Mouse (Mus musculus) forebrain, postnatal 0 days (tissue): ENCODE measurements around the gene Mrc1. TPM values are rescaled to one million over a fixed set of nuclear protein-coding genes. Genes with fewer than 3 reads are reported as not detected.
A peak's percentile ranks its signal among the peaks of the same experiment; 100 is the strongest.

Experiments
- ATAC-seq: fragments of 200-750 bp; cut with Nextera tagmentation; 2 replicates; pipeline ENCODE4 v1.8.0; 2017; ENCODE audit warnings: mild to moderate bottlenecking, moderate library complexity
- DNase-seq: peaks from one replicate; pipeline ENCODE4 v3.0.0-alpha.2; 2015
- H3K27ac ChIP-seq: fragments of 300-500 bp; sonication (generic); 2 replicates; pipeline ENCODE4 v1.5.1; 2014; ENCODE audit warnings: low read depth, mild to moderate bottlenecking, antibody characterized with exemption, low read length, moderate library complexity, mixed read lengths
- H3K27me3 ChIP-seq: fragments of 300-500 bp; sonication (generic); 2 replicates; pipeline ENCODE4 v1.6.1; 2014; ENCODE audit warnings: mild to moderate bottlenecking, low read length, mixed read lengths; ENCODE audit not compliant: insufficient read depth
- H3K36me3 ChIP-seq: fragments of 300-500 bp; sonication (generic); 2 replicates; pipeline ENCODE4 v1.6.1; 2014; ENCODE audit warnings: mild to moderate bottlenecking, moderate library complexity; ENCODE audit not compliant: insufficient read depth
- H3K4me1 ChIP-seq: fragments of 300-500 bp; sonication (generic); 2 replicates; pipeline ENCODE4 v1.6.1; 2014; ENCODE audit warnings: antibody characterized with exemption; ENCODE audit not compliant: insufficient read depth
- H3K4me2 ChIP-seq: fragments of 300-500 bp; sonication (generic); 2 replicates; pipeline ENCODE4 v1.6.1; 2014; ENCODE audit warnings: low read depth, mild to moderate bottlenecking, moderate library complexity
- H3K4me3 ChIP-seq: fragments of 300-500 bp; sonication (generic); 2 replicates; pipeline ENCODE4 v1.5.1; 2014; ENCODE audit warnings: low read depth, low read length, mixed read lengths
- H3K9ac ChIP-seq: fragments of 300-500 bp; sonication (generic); 2 replicates; pipeline ENCODE4 v1.6.1; 2014; ENCODE audit warnings: mild to moderate bottlenecking
- H3K9me3 ChIP-seq: fragments of 300-500 bp; sonication (generic); 2 replicates; pipeline ENCODE4 v1.6.1; 2016; ENCODE audit warnings: low read length
- CTCF ChIP-seq: sonication (generic); IDR thresholded peaks from 2 replicates; pipeline ENCODE4 v1.5.1; 2016; ENCODE audit warnings: antibody characterized with exemption, control low read depth, low read depth
- WGBS: fragments of 180-500 bp; shearing (Covaris S2); extraction: QIAGEN DNeasy Blood & Tissue Kit; methylation state at CpG from one replicate; pipeline ENCODE4 v1.1.7; 2014; 5-methylcytosine and 5-hydroxymethylcytosine counted together
- polyA plus RNA-seq: library from polyadenylated mRNA; unstranded; fragments of >200 nt; fragmentation: Nextera tagmentation; extraction: Ambion mirVana; gene quantifications from 2 replicates; pipeline ENCODE4 v1.2.1, GENCODE M21; 2015
- total RNA-seq: library from RNA; depleted of rRNA; stranded (reverse); fragments of >200 nt; gene quantifications from 2 replicates; pipeline ENCODE4 v1.2.3, GENCODE M21; 2014

Mrc1 gene
- total and polyA plus RNA-seq, 2 experiments from 2014 or later = 4.1 to 17.1 TPM

DNA sequence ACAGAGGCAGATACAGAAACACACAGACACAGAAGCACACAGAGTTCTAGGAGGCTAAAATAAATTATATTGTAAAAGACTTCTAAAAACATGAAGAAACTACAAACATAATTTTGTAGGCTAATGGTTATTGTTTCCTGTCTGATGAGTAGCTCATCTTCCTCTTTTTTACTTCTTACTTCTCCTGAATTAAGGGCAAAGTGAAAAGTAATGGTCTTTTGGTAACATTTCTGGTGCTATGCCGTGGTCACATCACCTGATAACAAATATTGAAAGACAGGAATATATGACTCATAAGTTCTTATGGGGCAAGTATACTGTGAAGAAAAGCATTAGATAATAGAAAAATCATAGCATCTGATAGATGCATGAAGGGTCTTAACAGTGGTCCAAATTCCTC lies 42.9 kb downstream of the Mrc1 start:
- WGBS = 85% methylated on average over 1 of the region's 1 CpGs
- Histone ChIP-seq H3K27ac (no peak overlapping the region), H3K27me3 (no peaks in the 10 kb centered on the region), H3K36me3 (no peaks in the 10 kb centered on the region), H3K4me1 (no peaks in the 10 kb centered on the region), H3K4me2 (no peak overlapping the region), H3K9me3 (no peaks in the 10 kb centered on the region), H3K9ac (no peak overlapping the region), H3K4me3 (no peak overlapping the region)
- DNase-seq (no peak), ATAC-seq (no peak)
- no peak for TF ChIP-seq CTCF

DNA sequence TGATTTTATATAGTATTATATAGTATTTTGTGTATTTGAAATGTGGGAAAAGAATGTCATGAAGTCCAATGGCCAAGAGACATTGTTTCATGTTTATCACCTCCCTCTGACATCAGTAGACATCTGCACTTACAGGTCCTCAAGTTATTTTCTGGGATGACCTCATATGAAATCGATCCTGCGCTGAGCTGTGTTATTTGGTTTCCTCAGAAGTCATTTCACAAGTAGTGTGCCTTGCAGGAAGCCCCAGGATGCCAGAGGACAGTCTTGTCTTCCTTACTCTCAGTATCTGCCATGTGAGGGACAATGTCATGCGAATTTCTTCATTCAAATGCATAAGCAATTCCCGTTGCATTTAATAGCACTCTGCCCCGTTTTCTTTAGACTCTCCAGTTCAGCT lies 46.6 kb downstream of the Mrc1 start:
- 83% methylated on average over 5 of the region's 5 CpGs for WGBS
- Histone ChIP-seq H3K9me3 (no peaks in the 10 kb centered on the region), H3K4me1 (no peaks in the 10 kb centered on the region), H3K36me3 (no peaks in the 10 kb centered on the region), H3K27me3 (no peaks in the 10 kb centered on the region), H3K27ac (no peak overlapping the region), H3K4me3 (no peak overlapping the region), H3K9ac (no peak overlapping the region), H3K4me2 (no peak overlapping the region)
- DNase-seq = no peak
- no peak for TF ChIP-seq CTCF
- ATAC-seq = no peak

DNA sequence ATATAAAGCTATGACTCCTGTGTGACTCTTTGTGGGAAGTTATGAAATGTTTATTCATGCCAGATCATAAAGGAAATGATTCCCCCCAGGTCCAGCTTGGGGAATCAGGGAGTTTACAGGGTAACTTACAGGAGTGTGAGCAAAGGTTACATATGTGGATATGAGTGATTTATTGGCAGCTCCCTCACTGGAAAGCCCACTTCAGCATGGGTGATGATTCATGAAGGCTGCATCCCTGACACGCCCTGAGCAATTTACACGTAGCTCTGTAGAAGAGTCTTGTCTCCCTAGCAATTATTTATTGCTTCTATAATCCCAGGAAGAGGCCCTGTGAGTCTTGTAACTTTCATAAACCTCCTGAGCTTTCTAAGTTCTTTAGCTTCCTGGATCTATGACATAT lies 50.1 kb downstream of the Mrc1 start:
- H3K4me2 ChIP-seq = no peak overlapping the region
- H3K27ac ChIP-seq = no peak overlapping the region
- no peak for DNase-seq
- no peaks in the 10 kb centered on the region for H3K36me3 ChIP-seq
- TF ChIP-seq CTCF = no peak
- 82% methylated on average over 2 of the region's 2 CpGs for WGBS
- H3K9me3 ChIP-seq = no peaks in the 10 kb centered on the region
- H3K4me3 ChIP-seq = no peak overlapping the region
- no peaks in the 10 kb centered on the region for H3K4me1 ChIP-seq
- no peaks in the 10 kb centered on the region for H3K27me3 ChIP-seq
- ATAC-seq = no peak
- no peak overlapping the region for H3K9ac ChIP-seq

DNA sequence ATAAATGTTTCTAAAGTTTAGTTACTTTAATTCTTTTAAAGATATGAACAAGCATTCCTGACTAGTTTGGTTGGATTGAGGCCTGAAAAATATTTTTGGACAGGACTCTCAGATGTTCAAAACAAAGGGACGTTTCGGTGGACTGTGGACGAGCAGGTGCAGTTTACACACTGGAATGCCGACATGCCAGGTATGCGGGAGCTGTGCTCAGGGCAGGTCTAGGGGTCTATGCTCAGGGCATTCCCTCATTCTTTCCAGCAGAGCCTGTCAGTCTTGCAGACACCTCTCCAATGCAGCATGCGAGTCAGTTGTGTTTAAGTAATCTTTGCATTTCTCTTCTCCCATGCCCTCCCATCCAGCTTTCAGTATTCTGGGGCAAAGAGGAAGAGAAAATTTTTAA lies 50.6 kb downstream of the Mrc1 start:
- DNase-seq (no peak), ATAC-seq (no peak)
- WGBS = 87% methylated on average over 6 of the region's 6 CpGs
- H3K36me3 ChIP-seq = no peaks in the 10 kb centered on the region
- H3K4me1 ChIP-seq = no peaks in the 10 kb centered on the region
- H3K9me3 ChIP-seq = no peaks in the 10 kb centered on the region
- H3K27ac ChIP-seq = no peak overlapping the region
- TF ChIP-seq CTCF = no peak
- no peak overlapping the region for H3K4me3 ChIP-seq
- H3K27me3 ChIP-seq = no peaks in the 10 kb centered on the region
- H3K9ac ChIP-seq = no peak overlapping the region
- no peak overlapping the region for H3K4me2 ChIP-seq

DNA sequence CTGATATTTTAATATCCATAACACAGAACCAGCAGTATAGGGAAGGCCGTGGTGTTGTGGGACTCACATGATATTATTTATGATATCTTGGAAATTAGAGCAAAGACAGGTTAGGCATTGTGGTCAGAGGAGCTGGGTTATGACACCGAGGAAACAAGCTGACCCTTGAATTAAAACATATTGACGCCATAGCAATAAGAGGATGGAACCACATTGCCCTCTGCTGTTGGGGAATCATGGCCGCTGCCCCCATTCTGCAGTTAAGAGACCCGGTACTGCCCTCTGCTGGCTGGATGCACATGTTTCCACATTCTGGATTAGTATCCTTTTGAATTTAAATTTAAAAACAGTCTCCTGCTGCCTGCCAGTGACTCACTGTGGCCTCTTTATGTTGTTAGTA lies 66.1 kb downstream of the Mrc1 start:
- Histone ChIP-seq H3K9ac (no peak overlapping the region), H3K27ac (no peak overlapping the region), H3K4me2 (no peak overlapping the region), H3K36me3 (no peaks in the 10 kb centered on the region), H3K27me3 (no peaks in the 10 kb centered on the region), H3K9me3 (no peaks in the 10 kb centered on the region), H3K4me1 (no peaks in the 10 kb centered on the region), H3K4me3 (no peak overlapping the region)
- DNase-seq (peak; percentile 82), ATAC-seq (peak; percentile 60)
- 32% methylated on average over 5 of the region's 5 CpGs for WGBS
- TF ChIP-seq CTCF = peak; percentile 94

DNA sequence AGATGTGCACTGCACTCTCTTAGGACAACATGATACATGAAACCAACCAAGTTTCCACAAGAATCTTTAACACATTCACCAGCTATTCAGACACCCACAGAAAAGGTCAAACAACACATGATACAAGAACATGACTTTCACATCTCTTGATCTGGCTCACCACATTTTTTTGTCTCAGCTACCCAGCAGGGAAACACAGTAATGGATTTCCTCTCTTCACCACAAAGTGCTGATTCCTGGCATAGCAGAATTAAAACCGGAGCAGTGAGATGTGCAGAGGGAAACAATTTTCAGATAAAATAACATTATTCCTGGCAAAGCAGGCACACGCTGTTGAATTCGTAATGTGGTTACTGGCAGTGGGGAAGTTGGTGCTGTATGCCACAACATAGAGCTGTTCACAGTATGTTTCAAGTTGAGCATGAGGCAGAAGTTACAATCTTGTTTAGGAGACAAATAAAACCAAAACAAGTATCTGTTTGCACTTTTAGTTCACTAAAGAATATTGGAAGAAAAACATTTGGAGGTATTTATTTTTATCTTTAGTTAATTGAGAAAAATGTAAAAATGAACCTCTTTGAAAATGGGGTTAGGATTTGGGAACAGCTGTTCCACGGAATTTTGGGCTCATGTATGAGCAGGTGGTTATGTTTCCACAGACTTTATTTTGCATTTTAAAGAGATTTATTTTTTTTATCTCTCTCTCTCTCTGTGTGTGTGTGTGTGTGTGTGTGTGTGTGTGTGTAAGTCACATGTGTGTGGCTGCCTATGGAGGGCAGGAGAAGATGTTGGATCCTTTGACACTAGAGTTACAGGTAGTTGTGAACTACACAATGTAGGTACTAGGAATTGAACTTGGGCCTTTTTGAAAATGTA lies 83.6 kb downstream of the Mrc1 start:
- DNase-seq = peak; percentile 45
- ATAC-seq = peak; percentile 89
- no peaks in the 10 kb centered on the region for H3K9me3 ChIP-seq
- no peak overlapping the region for H3K4me2 ChIP-seq
- H3K27ac ChIP-seq = no peak overlapping the region
- whole genome bisulfite sequencing = 46% methylated on average over 4 of the region's 4 CpGs
- H3K9ac ChIP-seq = no peak overlapping the region
- no peaks in the 10 kb centered on the region for H3K36me3 ChIP-seq
- H3K4me1 ChIP-seq = no peaks in the 10 kb centered on the region
- no peaks in the 10 kb centered on the region for H3K27me3 ChIP-seq
- no peak for TF ChIP-seq CTCF
- H3K4me3 ChIP-seq = no peak overlapping the region

DNA sequence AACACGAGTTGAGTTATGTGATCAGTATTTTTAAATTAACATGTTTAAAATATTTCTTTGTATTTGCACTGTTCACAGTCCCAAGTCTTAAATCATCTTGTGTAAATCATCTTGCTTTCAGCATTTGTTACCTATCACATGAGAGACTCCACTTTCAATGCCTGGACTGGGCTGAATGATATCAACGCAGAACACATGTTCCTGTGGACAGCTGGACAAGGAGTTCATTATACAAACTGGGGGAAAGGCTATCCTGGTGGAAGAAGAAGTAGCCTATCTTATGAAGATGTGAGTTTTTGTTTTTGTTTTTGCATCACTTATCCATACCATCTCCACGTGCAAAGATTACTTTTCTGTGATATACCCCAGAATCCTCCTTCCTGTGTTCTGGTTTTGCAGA lies 85.9 kb downstream of the Mrc1 start:
- Histone ChIP-seq H3K4me1 (no peaks in the 10 kb centered on the region), H3K27me3 (no peaks in the 10 kb centered on the region), H3K9me3 (no peaks in the 10 kb centered on the region), H3K27ac (no peak overlapping the region), H3K4me2 (no peak overlapping the region), H3K9ac (no peak overlapping the region), H3K36me3 (no peaks in the 10 kb centered on the region), H3K4me3 (no peak overlapping the region)
- 92% methylated on average over 3 of the region's 3 CpGs for WGBS
- TF ChIP-seq CTCF = no peak
- no peak for ATAC-seq
- DNase-seq = no peak
